Mouse (Mus musculus): ENCODE results near the gene Notch2.

DNA sequence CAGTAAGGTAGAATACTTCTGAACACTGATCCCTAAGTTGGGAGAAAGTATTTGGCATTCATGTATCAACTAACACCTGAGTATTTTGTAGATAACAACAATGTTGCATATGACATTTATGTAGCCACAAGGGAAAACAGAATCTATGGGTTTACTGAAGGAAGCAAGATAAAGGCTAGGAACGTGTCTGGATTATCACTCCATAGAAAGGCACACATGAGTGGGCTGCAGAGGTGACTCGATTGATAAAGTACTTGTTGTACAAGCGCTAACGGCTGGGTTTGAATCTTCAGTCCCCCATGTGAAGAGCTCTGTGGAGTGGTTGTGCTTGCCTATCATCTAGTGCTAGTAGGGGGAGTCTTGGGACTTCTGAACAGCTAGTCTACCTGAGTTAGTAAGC is 9.8 kb upstream of the Notch2 start:
- TF ChIP-seq POLR2A (IDR thresholded peaks at IDR 0.05; ENCODE audit: low read depth, low read length) (no peak), CTCF (IDR thresholded peaks at IDR 0.05; ENCODE audit: borderline replicate concordance, insufficient read depth, low read length) (no peak)
